Mouse (Mus musculus): ENCODE data around the gene Shisal1. TPM values are rescaled to one million over a fixed set of nuclear protein-coding genes. Genes with fewer than 3 reads are reported as not detected.

Gene Shisal1
- polyA plus RNA-seq, 1 experiment from 2014 or later: 2.9 TPM

DNA sequence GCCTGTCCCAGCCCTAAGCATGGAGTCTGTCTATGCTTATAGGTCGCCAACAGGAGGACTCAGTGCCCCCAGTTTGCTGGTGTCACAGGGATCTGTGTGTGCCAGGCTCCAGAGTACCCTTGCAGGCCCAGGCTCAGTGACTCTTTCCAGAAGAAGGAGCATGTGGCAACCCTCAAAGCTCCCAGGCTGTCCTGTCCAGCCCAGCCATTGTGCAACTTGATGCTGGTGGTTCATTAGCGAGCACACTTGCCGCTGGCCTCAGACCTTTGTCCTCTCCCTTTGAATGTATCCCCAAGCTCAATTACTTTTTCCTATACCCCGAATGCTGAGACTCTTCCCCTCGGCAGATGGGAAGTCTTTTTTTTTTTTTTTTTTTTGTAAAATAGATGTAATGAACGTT, 12.1 kb upstream of the Shisal1 start:
- no peaks in the 10 kb centered on the region for H3K36me3 ChIP-seq (ENCODE audit: control insufficient read depth, insufficient read depth, low read length)
- H3K4me2 ChIP-seq (ENCODE audit: low read depth, low read length): no peak overlapping the region
- H3K9ac ChIP-seq (ENCODE audit: low read length): no peak overlapping the region
- no peak overlapping the region for H3K27ac ChIP-seq (ENCODE audit: low read length)
- no peaks in the 10 kb centered on the region for H3K4me1 ChIP-seq (ENCODE audit: control insufficient read depth, insufficient read depth, low read length)
- ATAC-seq (ENCODE audit: insufficient read depth, low FRiP score): no peak
- H3K9me3 ChIP-seq (replicated peaks; ENCODE audit: control insufficient read depth, low read length): no peaks in the 10 kb centered on the region
- no peak overlapping the region for H3K4me3 ChIP-seq (replicated peaks; ENCODE audit: low read length)
- no peaks in the 10 kb centered on the region; the same call in 1 of the 2 replicates for H3K27me3 ChIP-seq (ENCODE audit: control insufficient read depth, insufficient read depth, low read length)
- 72% methylated on average over 6 of the region's 6 CpGs for WGBS

DNA sequence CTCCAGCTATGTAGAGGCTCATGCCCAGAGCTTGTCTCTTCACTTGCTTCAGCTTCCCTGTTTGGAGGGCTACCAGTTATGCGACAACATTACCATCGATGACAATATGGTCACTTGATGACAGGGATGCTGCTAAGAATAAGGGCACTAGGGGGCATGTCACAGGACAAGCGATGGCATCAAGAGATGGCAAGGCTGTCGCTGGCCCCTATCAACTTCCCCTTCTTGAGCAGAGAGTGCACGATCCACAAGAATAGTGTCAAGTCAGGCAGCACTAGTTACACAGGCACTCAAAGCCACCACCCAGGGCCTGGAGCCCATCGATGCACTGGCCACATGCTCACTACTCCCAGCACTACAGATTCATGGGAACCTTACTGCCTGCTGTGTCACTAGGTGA, 8.4 kb upstream of the Shisal1 start:
- H3K9me3 ChIP-seq (replicated peaks; ENCODE audit: control insufficient read depth, low read length): no peaks in the 10 kb centered on the region
- H3K4me2 ChIP-seq (ENCODE audit: low read depth, low read length): no peak overlapping the region
- no peak for ATAC-seq (ENCODE audit: insufficient read depth, low FRiP score)
- H3K36me3 ChIP-seq (ENCODE audit: control insufficient read depth, insufficient read depth, low read length): no peaks in the 10 kb centered on the region
- no peak overlapping the region for H3K27ac ChIP-seq (ENCODE audit: low read length)
- H3K4me1 ChIP-seq (ENCODE audit: control insufficient read depth, insufficient read depth, low read length): peaks cover 10% of the 10 kb centered on the region
- no peaks in the 10 kb centered on the region for H3K27me3 ChIP-seq (ENCODE audit: control insufficient read depth, insufficient read depth, low read length)
- no peak overlapping the region for H3K9ac ChIP-seq (ENCODE audit: low read length)
- H3K4me3 ChIP-seq (replicated peaks; ENCODE audit: low read length): no peak overlapping the region
- 88% methylated on average over 6 of the region's 6 CpGs for WGBS

DNA sequence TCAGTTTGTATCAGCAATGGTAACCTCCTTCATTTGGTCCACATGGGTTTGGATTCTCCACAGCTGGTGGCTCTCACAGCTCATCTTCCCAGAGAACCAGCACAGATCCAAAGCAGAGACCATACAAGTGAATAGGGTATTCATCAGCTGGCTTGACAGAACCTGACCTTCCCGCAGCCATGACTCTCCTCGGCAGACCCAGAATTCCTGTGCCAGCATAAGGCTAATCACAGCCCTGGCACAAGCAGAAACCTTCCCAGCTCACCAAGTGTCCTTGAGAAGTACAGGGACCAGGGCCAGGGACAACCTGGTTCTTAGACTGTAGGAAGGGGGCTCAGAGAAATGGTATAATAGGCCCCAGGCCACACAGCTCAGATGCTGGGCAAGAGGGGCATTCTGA, 6.2 kb upstream of the Shisal1 start:
- no peaks in the 10 kb centered on the region; the same call in none of the 2 replicates for H3K27me3 ChIP-seq (ENCODE audit: control insufficient read depth, insufficient read depth, low read length)
- H3K9ac ChIP-seq (ENCODE audit: low read length): no peak overlapping the region
- H3K27ac ChIP-seq (ENCODE audit: low read length): no peak overlapping the region
- H3K9me3 ChIP-seq (replicated peaks; ENCODE audit: control insufficient read depth, low read length): no peaks in the 10 kb centered on the region
- H3K4me2 ChIP-seq (ENCODE audit: low read depth, low read length): no peak overlapping the region
- ATAC-seq (ENCODE audit: insufficient read depth, low FRiP score): no peak
- no peak overlapping the region for H3K4me3 ChIP-seq (replicated peaks; ENCODE audit: low read length)
- peaks cover 14% of the 10 kb centered on the region for H3K4me1 ChIP-seq (ENCODE audit: control insufficient read depth, insufficient read depth, low read length)
- 77% methylated on average over 2 of the region's 2 CpGs for WGBS
- no peaks in the 10 kb centered on the region for H3K36me3 ChIP-seq (ENCODE audit: control insufficient read depth, insufficient read depth, low read length)

DNA sequence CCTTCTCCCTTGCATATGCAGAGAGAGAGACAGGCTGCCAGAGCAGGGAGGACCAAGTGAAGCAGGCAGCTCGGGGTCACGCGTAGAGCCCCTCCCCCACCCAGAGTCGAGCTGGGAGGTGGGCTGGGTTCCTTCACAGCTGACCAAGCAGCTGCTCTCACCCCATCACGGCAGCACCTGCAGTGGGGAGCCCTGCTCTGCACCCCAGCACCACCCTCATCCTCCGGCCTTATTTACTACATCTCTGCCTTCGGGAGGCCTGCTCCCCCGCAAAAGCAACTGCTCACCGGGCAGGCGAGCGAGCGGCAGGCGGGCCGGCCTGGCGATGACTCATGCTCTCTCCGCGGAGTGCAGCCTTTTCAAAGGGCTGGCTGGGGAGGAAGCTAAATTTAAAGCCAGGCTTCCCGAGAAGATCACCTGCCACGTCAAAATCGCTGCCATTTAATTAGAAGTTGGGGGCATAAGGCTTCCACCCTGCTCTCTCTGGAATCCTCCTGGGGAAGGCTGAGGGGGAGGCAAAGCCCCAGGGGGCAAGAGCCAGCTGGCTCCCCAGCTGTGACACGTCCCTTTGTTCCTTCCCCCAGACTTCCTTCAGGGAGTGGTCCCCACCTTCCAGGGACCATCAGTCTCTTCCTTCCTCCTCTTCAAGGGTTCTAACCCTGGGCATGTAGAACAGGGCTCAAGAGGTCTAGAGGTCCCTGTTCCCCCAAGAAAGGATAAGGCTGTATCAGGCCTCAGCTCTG, 3.7 kb upstream of the Shisal1 start:
- Histone ChIP-seq H3K27me3 (ENCODE audit: control insufficient read depth, insufficient read depth, low read length) (peaks cover 20% of the 10 kb centered on the region), H3K9me3 (replicated peaks; ENCODE audit: control insufficient read depth, low read length) (no peaks in the 10 kb centered on the region), H3K9ac (ENCODE audit: low read length) (0 out of 2 replicates have a peak overlapping the region, but pooled peaks have one; percentile 19), H3K36me3 (ENCODE audit: control insufficient read depth, insufficient read depth, low read length) (no peaks in the 10 kb centered on the region), H3K4me3 (replicated peaks; ENCODE audit: low read length) (peak overlapping the region; percentile 18; the same call in 1 of the 2 replicates), H3K4me1 (ENCODE audit: control insufficient read depth, insufficient read depth, low read length) (peaks cover 14% of the 10 kb centered on the region), H3K27ac (ENCODE audit: low read length) (0 out of 2 replicates have a peak overlapping the region, but pooled peaks have one; percentile 29), H3K4me2 (ENCODE audit: low read depth, low read length) (peak overlapping the region; percentile 41; the same call in 1 of the 2 replicates)
- WGBS: 2% methylated on average over 21 of the region's 21 CpGs
- ATAC-seq (ENCODE audit: insufficient read depth, low FRiP score): peak; percentile 63; the same call in 1 of the 2 replicates

DNA sequence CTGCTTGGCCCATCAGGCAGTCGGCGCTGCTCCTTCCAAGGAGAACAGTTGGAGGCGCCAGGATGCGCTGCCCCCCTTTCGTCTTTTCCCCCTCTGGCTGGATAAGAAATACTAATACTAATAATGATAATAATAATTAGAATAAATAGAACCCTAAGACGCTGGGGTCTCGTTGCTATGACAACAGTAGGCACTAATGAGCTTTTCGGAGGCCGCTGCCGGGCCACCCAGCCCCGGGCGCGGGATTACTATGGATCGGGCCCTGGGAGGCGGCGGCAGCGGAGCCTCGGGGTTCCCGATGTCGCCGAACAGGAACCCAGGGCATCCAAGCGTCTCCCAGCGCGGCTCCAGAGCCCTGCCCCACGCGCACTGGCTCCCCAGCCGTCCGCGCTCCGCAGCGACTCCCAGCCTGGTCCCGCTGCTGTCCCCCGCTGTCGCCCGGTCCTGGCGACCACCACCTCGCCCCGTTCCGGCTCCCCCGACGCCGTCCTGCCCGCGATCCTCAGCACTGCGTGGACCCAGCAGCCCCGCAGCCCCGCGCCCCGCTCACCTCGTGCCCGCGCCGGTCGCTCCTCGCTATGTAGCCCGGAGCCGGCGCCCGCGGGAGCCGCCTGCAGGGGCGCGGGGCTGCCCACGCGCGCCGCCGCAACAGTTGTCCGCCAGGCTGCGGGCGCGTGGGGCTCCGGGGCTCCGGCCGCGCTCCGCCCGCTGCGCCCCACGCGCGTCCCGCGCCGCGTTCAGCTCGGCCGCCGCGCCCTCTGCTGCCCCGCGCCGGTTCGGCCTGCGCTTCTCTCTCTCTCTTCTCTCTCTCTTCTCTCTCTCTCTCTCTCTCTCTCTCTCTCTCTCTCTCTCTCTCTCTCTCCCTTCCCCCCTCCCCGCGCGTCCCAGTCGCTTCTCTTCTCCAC, 833 bp downstream of the Shisal1 start:
- Histone ChIP-seq H3K4me2 (ENCODE audit: low read depth, low read length) (peak overlapping the region; percentile 96), H3K9ac (ENCODE audit: low read length) (peak overlapping the region; percentile 74), H3K9me3 (replicated peaks; ENCODE audit: control insufficient read depth, low read length) (no peaks in the 10 kb centered on the region), H3K27me3 (ENCODE audit: control insufficient read depth, insufficient read depth, low read length) (peaks cover 37% of the 10 kb centered on the region), H3K4me1 (ENCODE audit: control insufficient read depth, insufficient read depth, low read length) (peaks cover 14% of the 10 kb centered on the region), H3K4me3 (replicated peaks; ENCODE audit: low read length) (peak overlapping the region; percentile 51), H3K36me3 (ENCODE audit: control insufficient read depth, insufficient read depth, low read length) (no peaks in the 10 kb centered on the region), H3K27ac (ENCODE audit: low read length) (no peak overlapping the region)
- WGBS: 2% methylated on average over 94 of the region's 99 CpGs
- no peak for ATAC-seq (ENCODE audit: insufficient read depth, low FRiP score)

DNA sequence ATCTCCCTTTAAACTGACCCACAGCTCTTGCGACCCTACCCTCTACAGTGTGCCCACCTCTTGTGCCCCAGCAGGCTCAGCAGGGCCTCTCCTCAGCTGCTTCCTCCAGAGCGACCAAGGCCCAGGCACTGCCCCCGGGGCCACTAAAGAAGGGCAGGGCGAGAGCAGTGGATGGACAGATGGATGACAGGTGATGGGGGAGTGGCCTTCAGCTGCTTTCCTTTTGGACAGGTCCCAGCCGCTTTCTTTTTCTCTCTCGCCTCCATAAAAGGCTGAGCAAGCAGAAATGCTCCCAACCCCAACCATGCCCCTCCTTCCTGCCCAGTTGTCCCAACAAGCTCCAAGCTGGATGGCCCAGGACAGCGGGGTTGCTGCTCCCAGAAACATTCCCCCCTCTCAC, 2.7 kb downstream of the Shisal1 start:
- H3K27ac ChIP-seq (ENCODE audit: low read length): no peak overlapping the region
- H3K36me3 ChIP-seq (ENCODE audit: control insufficient read depth, insufficient read depth, low read length): no peaks in the 10 kb centered on the region
- H3K4me2 ChIP-seq (ENCODE audit: low read depth, low read length): no peak overlapping the region
- H3K4me1 ChIP-seq (ENCODE audit: control insufficient read depth, insufficient read depth, low read length): peaks cover 3% of the 10 kb centered on the region; the same call in 1 of the 2 replicates
- whole genome bisulfite sequencing: 44% methylated on average over 7 of the region's 7 CpGs
- no peak overlapping the region for H3K9ac ChIP-seq (ENCODE audit: low read length)
- H3K27me3 ChIP-seq (ENCODE audit: control insufficient read depth, insufficient read depth, low read length): peaks cover 37% of the 10 kb centered on the region
- no peak overlapping the region for H3K4me3 ChIP-seq (replicated peaks; ENCODE audit: low read length)
- H3K9me3 ChIP-seq (replicated peaks; ENCODE audit: control insufficient read depth, low read length): no peaks in the 10 kb centered on the region
- no peak for ATAC-seq (ENCODE audit: insufficient read depth, low FRiP score)

DNA sequence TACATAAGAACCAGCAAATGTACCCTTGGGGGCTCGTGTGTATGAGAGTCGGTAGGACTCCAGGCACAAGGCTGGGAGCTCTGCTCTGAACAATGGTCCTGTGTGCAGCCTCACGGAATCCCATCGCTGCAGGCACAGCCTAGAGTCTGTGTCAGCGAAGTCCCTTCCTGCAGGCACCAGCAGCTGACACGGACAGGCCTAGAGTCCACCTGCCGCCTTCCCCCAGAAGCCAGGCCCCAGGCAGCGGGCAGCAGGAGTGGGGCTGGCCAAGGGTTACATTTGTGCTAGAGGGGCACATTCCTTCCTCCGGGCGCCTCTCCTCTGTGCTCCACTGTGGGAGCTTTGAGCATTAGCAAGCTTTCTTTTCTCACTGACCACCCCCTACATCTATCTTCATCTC, 3.3 kb downstream of the Shisal1 start:
- Histone ChIP-seq H3K4me1 (ENCODE audit: control insufficient read depth, insufficient read depth, low read length) (peaks cover 3% of the 10 kb centered on the region; the same call in 1 of the 2 replicates), H3K36me3 (ENCODE audit: control insufficient read depth, insufficient read depth, low read length) (no peaks in the 10 kb centered on the region), H3K27me3 (ENCODE audit: control insufficient read depth, insufficient read depth, low read length) (peaks cover 37% of the 10 kb centered on the region), H3K4me3 (replicated peaks; ENCODE audit: low read length) (no peak overlapping the region), H3K27ac (ENCODE audit: low read length) (no peak overlapping the region), H3K9ac (ENCODE audit: low read length) (no peak overlapping the region), H3K9me3 (replicated peaks; ENCODE audit: control insufficient read depth, low read length) (no peaks in the 10 kb centered on the region), H3K4me2 (ENCODE audit: low read depth, low read length) (no peak overlapping the region)
- ATAC-seq (ENCODE audit: insufficient read depth, low FRiP score): no peak
- WGBS: 51% methylated on average over 10 of the region's 10 CpGs

DNA sequence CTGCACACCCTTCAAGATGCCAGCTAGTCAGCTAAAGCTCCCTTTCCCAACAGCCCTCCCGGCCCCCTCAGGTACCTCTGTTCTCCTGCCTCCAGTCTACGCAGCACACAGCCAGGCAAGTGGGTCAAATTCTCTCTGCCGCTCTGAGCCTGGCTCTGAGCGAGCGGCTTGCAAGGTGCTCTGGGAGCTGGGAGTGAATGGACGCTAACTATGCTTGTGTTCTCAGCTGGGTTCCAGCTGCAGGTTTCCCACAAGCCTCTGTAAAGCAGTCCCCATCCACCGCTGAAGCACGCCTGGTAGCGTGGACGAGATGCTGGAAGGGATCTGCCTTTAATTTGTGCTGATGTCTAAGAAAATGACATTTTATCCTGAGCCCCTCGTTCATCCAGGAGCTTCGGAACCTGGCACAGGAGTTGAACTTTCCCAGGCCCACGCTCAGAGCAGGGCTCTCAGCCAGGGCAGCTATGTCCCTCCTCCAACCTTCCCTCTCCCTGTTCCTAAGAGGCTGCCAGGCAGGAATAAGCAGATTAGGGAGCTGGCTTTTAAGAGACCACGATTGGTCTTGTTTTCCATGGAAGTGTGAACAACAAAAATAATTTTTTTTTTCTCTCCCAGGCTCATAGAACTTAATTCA, 5.1 kb downstream of the Shisal1 start:
- ATAC-seq (ENCODE audit: insufficient read depth, low FRiP score): no peak
- Histone ChIP-seq H3K36me3 (ENCODE audit: control insufficient read depth, insufficient read depth, low read length) (no peaks in the 10 kb centered on the region), H3K9ac (ENCODE audit: low read length) (no peak overlapping the region), H3K9me3 (replicated peaks; ENCODE audit: control insufficient read depth, low read length) (no peaks in the 10 kb centered on the region), H3K27ac (ENCODE audit: low read length) (no peak overlapping the region; the same call in 1 of the 2 replicates), H3K4me2 (ENCODE audit: low read depth, low read length) (no peak overlapping the region), H3K4me1 (ENCODE audit: control insufficient read depth, insufficient read depth, low read length) (peaks cover 3% of the 10 kb centered on the region; the same call in 1 of the 2 replicates), H3K4me3 (replicated peaks; ENCODE audit: low read length) (no peak overlapping the region), H3K27me3 (ENCODE audit: control insufficient read depth, insufficient read depth, low read length) (peaks cover 26% of the 10 kb centered on the region)
- 48% methylated on average over 14 of the region's 14 CpGs for WGBS

Measured in stomach, embryonic 16.5 days (tissue).